ENCODE assay signal across 8 mouse cellular contexts in genomic region chr8:120462119-120462551, GRCm38 (mm10).
DNase-seq lines count a peak whose midpoint lies in the region; ATAC-seq lines count a peak whose summit lies in the region.
"Had no signal": no experiment of that assay in that cellular context is flagged by ENCODE, and none has a peak within 500 bp of the region (broad histone marks: within the 10 kb centered on the region; RNA-seq: fewer than 3 reads in every experiment).

No protein-coding gene starts in this region.

- peaks cover 21% of the 10 kb centered on the region for H3K27me3 ChIP-seq in megakaryocyte, embryonic 14.5 days (replicated peaks)
- H3K27me3 ChIP-seq in heart, embryonic 14.5 days (ENCODE audit: control insufficient read depth, insufficient read depth, low read length) = no peaks in the 10 kb centered on the region
- H3K27me3 ChIP-seq in liver, embryonic 16.5 days (ENCODE audit: control insufficient read depth, insufficient read depth, low read depth, low read length) = peaks cover 12% of the 10 kb centered on the region
- H3K27me3 ChIP-seq in stomach, embryonic 15.5 days (replicated peaks) = no peaks in the 10 kb centered on the region

- DNase-seq in testis, postnatal 10 days (ENCODE audit: low spot score) = no peak
- no peak for DNase-seq in layer of hippocampus, postnatal 36 days

- H3K4me1 ChIP-seq in megakaryocyte, embryonic 14.5 days = peaks cover 96% of the 10 kb centered on the region
- H3K4me1 ChIP-seq in heart, embryonic 14.5 days (ENCODE audit: control insufficient read depth in 2 of 2, insufficient read depth in 2 of 2, low read length in 2 of 2) = peaks cover 53 to 64% of the 10 kb centered on the region in 2 experiments
- H3K4me1 ChIP-seq in liver, embryonic 16.5 days (ENCODE audit: control insufficient read depth, low read depth, low read length) = peaks cover 19% of the 10 kb centered on the region
- peaks cover 49% of the 10 kb centered on the region for H3K4me1 ChIP-seq in stomach, embryonic 15.5 days

- peaks cover 7% of the 10 kb centered on the region; the same call in 1 of the 2 replicates for H3K9me3 ChIP-seq in megakaryocyte, embryonic 14.5 days
- no peaks in the 10 kb centered on the region for H3K9me3 ChIP-seq in heart, embryonic 14.5 days (ENCODE audit: control insufficient read depth, low read length)
- H3K9me3 ChIP-seq in liver, embryonic 16.5 days (replicated peaks; ENCODE audit: control insufficient read depth, low read length) = no peaks in the 10 kb centered on the region
- H3K9me3 ChIP-seq in stomach, embryonic 15.5 days = no peaks in the 10 kb centered on the region

- H3K4me2 ChIP-seq in heart, embryonic 14.5 days (ENCODE audit: low read length) = peak overlapping the region; percentile 44
- peak overlapping the region; percentile 30; the same call in 1 of the 2 replicates for H3K4me2 ChIP-seq in liver, embryonic 16.5 days (ENCODE audit: low read depth, low read length)
- H3K4me2 ChIP-seq in stomach, embryonic 15.5 days = no peak overlapping the region

- WGBS in heart, embryonic 14.5 days = 4% methylated on average over 15 of the region's 15 CpGs
- WGBS in liver, embryonic 16.5 days (ENCODE audit: insufficient replicate concordance) = 20% methylated on average over 15 of the region's 15 CpGs
- 37% methylated on average over 15 of the region's 15 CpGs for WGBS in stomach, embryonic 15.5 days

- H3K27ac ChIP-seq in heart, embryonic 14.5 days (replicated peaks in 1 of 2; ENCODE audit: control insufficient read depth in 1 of 2, insufficient read depth in 1 of 2, low read depth in 2 of 2, low read length in 2 of 2) = peak overlapping the region; percentile 34 to 56
- no peak overlapping the region for H3K27ac ChIP-seq in liver, embryonic 16.5 days (ENCODE audit: low read length)
- peak overlapping the region; percentile 31; the same call in 1 of the 2 replicates for H3K27ac ChIP-seq in stomach, embryonic 15.5 days
- H3K27ac ChIP-seq: macrophage had no signal

- peak overlapping the region; percentile 31 for H3K9ac ChIP-seq in heart, embryonic 14.5 days (ENCODE audit: low read length)
- H3K9ac ChIP-seq in liver, embryonic 16.5 days (ENCODE audit: low read depth, low read length) = no peak overlapping the region
- no peak overlapping the region for H3K9ac ChIP-seq in stomach, embryonic 15.5 days

- H3K4me3 ChIP-seq in megakaryocyte, embryonic 14.5 days (replicated peaks) = peak overlapping the region; percentile 28
- H3K4me3 ChIP-seq in heart, embryonic 14.5 days (ENCODE audit: control insufficient read depth in 1 of 2, insufficient read depth in 1 of 2, low read depth in 1 of 2, low read length in 2 of 2) = no peak overlapping the region
- H3K4me3 ChIP-seq in liver, embryonic 16.5 days (ENCODE audit: low read depth, low read length) = no peak overlapping the region
- H3K4me3 ChIP-seq in stomach, embryonic 15.5 days (replicated peaks) = no peak overlapping the region

- no peak for ATAC-seq in megakaryocyte, adult 5-6 weeks (ENCODE audit: poor library complexity, severe bottlenecking)
- 0 out of 2 replicates have a peak, but pooled peaks have one; percentile 22 for ATAC-seq in heart, embryonic 14.5 days (ENCODE audit: insufficient number of reproducible peaks, insufficient read depth, low FRiP score, low read depth)
- ATAC-seq in liver, embryonic 16.5 days (ENCODE audit: low read depth) = 0 out of 2 replicates have a peak, but pooled peaks have one; percentile 12
- ATAC-seq in stomach, embryonic 15.5 days (ENCODE audit: insufficient read depth, low FRiP score, low read depth) = no peak

- H3K36me3 ChIP-seq in megakaryocyte, embryonic 14.5 days (replicated peaks; ENCODE audit: low read length) = no peaks in the 10 kb centered on the region
- H3K36me3 ChIP-seq in heart, embryonic 14.5 days (ENCODE audit: control insufficient read depth, insufficient read depth, low read length) = no peaks in the 10 kb centered on the region
- H3K36me3 ChIP-seq in liver, embryonic 16.5 days (ENCODE audit: control insufficient read depth, insufficient read depth) = no peaks in the 10 kb centered on the region
- H3K36me3 ChIP-seq in stomach, embryonic 15.5 days = no peaks in the 10 kb centered on the region

Comparison
In these comparisons a context has a peak if more than half of its experiments do, and no peak if none do; other contexts are left out.
1. ATAC-seq: peak in heart, embryonic 14.5 days (single experiment) and liver, embryonic 16.5 days (single experiment); none in megakaryocyte, adult 5-6 weeks (single experiment) and stomach, embryonic 15.5 days (single experiment).